Mouse (Mus musculus) cortical plate, adult 2 months (tissue): ENCODE data around the gene Wdr60.

ENCODE experiments used
- CTCF ChIP-seq: fragments of 200-500 bp; IDR thresholded peaks from 2 replicates; pipeline ENCODE4 v1.5.1; 2011; ENCODE audit warnings: mild to moderate bottlenecking, control low read depth, low read length; ENCODE audit not compliant: insufficient read depth; ENCODE audit errors: extremely low read depth
- POLR2A ChIP-seq: fragments of 200-500 bp; IDR thresholded peaks from 2 replicates; pipeline ENCODE4 v1.6.1; 2011; ENCODE audit warnings: mild to moderate bottlenecking, low read length, control low read depth; ENCODE audit not compliant: insufficient read depth; ENCODE audit errors: extremely low read depth

DNA sequence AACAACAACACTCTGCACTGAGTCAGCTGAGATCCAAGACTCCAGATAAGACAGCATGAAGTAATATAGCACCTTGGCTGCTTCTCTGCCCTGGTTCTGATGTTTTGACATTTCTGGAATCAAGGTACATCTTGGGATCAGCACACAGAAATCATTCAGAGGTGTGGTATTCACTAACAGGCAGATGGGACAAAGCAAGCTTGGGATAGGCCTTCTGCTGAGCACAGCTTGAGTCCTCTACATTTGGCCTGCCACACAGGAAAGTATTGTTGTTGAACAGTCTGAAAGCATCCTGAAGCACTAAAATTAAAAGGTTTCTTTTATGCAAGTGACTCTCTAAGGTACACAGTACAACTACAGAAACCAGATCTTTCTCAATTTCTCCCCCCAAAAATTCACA, 68.2 kb downstream of the Wdr60 start:
- TF ChIP-seq CTCF (no peak), POLR2A (no peak)
